Mouse (Mus musculus): ENCODE data around the gene Gsta3. TPM values are rescaled to one million over a fixed set of nuclear protein-coding genes. Genes with fewer than 3 reads are reported as not detected.
"Not testable (repeated sequence)": the region's sequence is repeated elsewhere in the genome, so short reads cannot be mapped to it uniquely, and the experiment has no call there.

Gene Gsta3
- total and polyA plus RNA-seq, 2 experiments from 2014 or later = 0.34 to 0.67 TPM

- no peak overlapping the region for H3K4me2 ChIP-seq (ENCODE audit: low read depth, low read length)
- H3K36me3 ChIP-seq (replicated peaks; ENCODE audit: control insufficient read depth, insufficient read depth, low read length) = no peaks in the 10 kb centered on the region
- no peak overlapping the region for H3K4me3 ChIP-seq (ENCODE audit: low read depth, low read length)
- WGBS = 82% methylated on average over 7 of the region's 7 CpGs
- no peak for DNase-seq (ENCODE audit: low spot score)
- H3K9me3 ChIP-seq (replicated peaks; ENCODE audit: control insufficient read depth, low read length) = no peaks in the 10 kb centered on the region
- H3K27ac ChIP-seq (ENCODE audit: low read depth) = no peak overlapping the region
- TF ChIP-seq CTCF (IDR thresholded peaks at IDR 0.05; ENCODE audit: low read depth) = no peak
- TF ChIP-seq EP300 (IDR thresholded peaks at IDR 0.05; ENCODE audit: low read depth) = no peak
- H3K9ac ChIP-seq (replicated peaks; ENCODE audit: low read depth, low read length) = no peak overlapping the region
- H3K4me1 ChIP-seq (ENCODE audit: control insufficient read depth, insufficient read depth) = no peaks in the 10 kb centered on the region
- ATAC-seq (ENCODE audit: insufficient read depth, low read depth) = no peak
- H3K27me3 ChIP-seq (ENCODE audit: control insufficient read depth, insufficient read depth, low read length) = no peaks in the 10 kb centered on the region
Observed at GRCm38 (mm10) chr1:21255625-21256345, 15.4 kb downstream of the Gsta3 start.

GRCm38 (mm10) chr1:21256391-21256790 is 16.0 kb downstream of the Gsta3 start:
- no peak for DNase-seq (ENCODE audit: low spot score)
- H3K4me3 ChIP-seq (ENCODE audit: low read depth, low read length) = no peak overlapping the region
- H3K9me3 ChIP-seq (replicated peaks; ENCODE audit: control insufficient read depth, low read length) = no peaks in the 10 kb centered on the region
- no peaks in the 10 kb centered on the region for H3K4me1 ChIP-seq (ENCODE audit: control insufficient read depth, insufficient read depth)
- WGBS = 65% methylated on average over 3 of the region's 3 CpGs
- H3K36me3 ChIP-seq (replicated peaks; ENCODE audit: control insufficient read depth, insufficient read depth, low read length) = no peaks in the 10 kb centered on the region
- no peaks in the 10 kb centered on the region for H3K27me3 ChIP-seq (ENCODE audit: control insufficient read depth, insufficient read depth, low read length)
- TF ChIP-seq CTCF (IDR thresholded peaks at IDR 0.05; ENCODE audit: low read depth) (no peak), EP300 (IDR thresholded peaks at IDR 0.05; ENCODE audit: low read depth) (no peak)
- no peak overlapping the region for H3K9ac ChIP-seq (replicated peaks; ENCODE audit: low read depth, low read length)
- H3K4me2 ChIP-seq (ENCODE audit: low read depth, low read length) = no peak overlapping the region
- ATAC-seq (ENCODE audit: insufficient read depth, low read depth) = no peak
- H3K27ac ChIP-seq (ENCODE audit: low read depth) = no peak overlapping the region

GRCm38 (mm10) chr1:21256871-21257270 is 16.5 kb downstream of the Gsta3 start:
- Histone ChIP-seq H3K27me3 (ENCODE audit: control insufficient read depth, insufficient read depth, low read length) (no peaks in the 10 kb centered on the region), H3K27ac (ENCODE audit: low read depth) (no peak overlapping the region), H3K9ac (replicated peaks; ENCODE audit: low read depth, low read length) (no peak overlapping the region), H3K36me3 (replicated peaks; ENCODE audit: control insufficient read depth, insufficient read depth, low read length) (no peaks in the 10 kb centered on the region), H3K4me1 (ENCODE audit: control insufficient read depth, insufficient read depth) (no peaks in the 10 kb centered on the region), H3K4me2 (ENCODE audit: low read depth, low read length) (no peak overlapping the region), H3K4me3 (ENCODE audit: low read depth, low read length) (no peak overlapping the region), H3K9me3 (replicated peaks; ENCODE audit: control insufficient read depth, low read length) (no peaks in the 10 kb centered on the region)
- ATAC-seq (ENCODE audit: insufficient read depth, low read depth) (no peak), DNase-seq (ENCODE audit: low spot score) (no peak)
- TF ChIP-seq CTCF (IDR thresholded peaks at IDR 0.05; ENCODE audit: low read depth) (no peak), EP300 (IDR thresholded peaks at IDR 0.05; ENCODE audit: low read depth) (no peak)
- 72% methylated on average over 5 of the region's 5 CpGs for WGBS

GRCm38 (mm10) chr1:21259981-21260380 is 19.6 kb downstream of the Gsta3 start:
- ATAC-seq (ENCODE audit: insufficient read depth, low read depth); H3K4me1 ChIP-seq (ENCODE audit: control insufficient read depth, insufficient read depth); H3K9me3 ChIP-seq (replicated peaks; ENCODE audit: control insufficient read depth, low read length); H3K27me3 ChIP-seq (ENCODE audit: control insufficient read depth, insufficient read depth, low read length); H3K4me3 ChIP-seq (ENCODE audit: low read depth, low read length); DNase-seq (ENCODE audit: low spot score); H3K9ac ChIP-seq (replicated peaks; ENCODE audit: low read depth, low read length); H3K27ac ChIP-seq (ENCODE audit: low read depth); H3K36me3 ChIP-seq (replicated peaks; ENCODE audit: control insufficient read depth, insufficient read depth, low read length); H3K4me2 ChIP-seq (ENCODE audit: low read depth, low read length): not testable (repeated sequence)
- 80% methylated on average over 8 of the region's 8 CpGs for WGBS

GRCm38 (mm10) chr1:21262401-21262800 is 22.0 kb downstream of the Gsta3 start:
- H3K4me2 ChIP-seq (ENCODE audit: low read depth, low read length) = no peak overlapping the region
- H3K4me1 ChIP-seq (ENCODE audit: control insufficient read depth, insufficient read depth) = no peaks in the 10 kb centered on the region
- H3K4me3 ChIP-seq (ENCODE audit: low read depth, low read length) = no peak overlapping the region
- DNase-seq (ENCODE audit: low spot score) (no peak), ATAC-seq (ENCODE audit: insufficient read depth, low read depth) (no peak)
- TF ChIP-seq EP300 (IDR thresholded peaks at IDR 0.05; ENCODE audit: low read depth) = no peak
- no peak for TF ChIP-seq CTCF (IDR thresholded peaks at IDR 0.05; ENCODE audit: low read depth)
- H3K9ac ChIP-seq (replicated peaks; ENCODE audit: low read depth, low read length) = no peak overlapping the region
- H3K27me3 ChIP-seq (ENCODE audit: control insufficient read depth, insufficient read depth, low read length) = no peaks in the 10 kb centered on the region
- no peaks in the 10 kb centered on the region for H3K9me3 ChIP-seq (replicated peaks; ENCODE audit: control insufficient read depth, low read length)
- no peak overlapping the region for H3K27ac ChIP-seq (ENCODE audit: low read depth)
- H3K36me3 ChIP-seq (replicated peaks; ENCODE audit: control insufficient read depth, insufficient read depth, low read length) = no peaks in the 10 kb centered on the region
- 81% methylated on average over 5 of the region's 5 CpGs for WGBS

- Histone ChIP-seq H3K4me1 (ENCODE audit: control insufficient read depth, insufficient read depth) (no peaks in the 10 kb centered on the region), H3K9me3 (replicated peaks; ENCODE audit: control insufficient read depth, low read length) (no peaks in the 10 kb centered on the region), H3K36me3 (replicated peaks; ENCODE audit: control insufficient read depth, insufficient read depth, low read length) (no peaks in the 10 kb centered on the region), H3K27ac (ENCODE audit: low read depth) (no peak overlapping the region), H3K27me3 (ENCODE audit: control insufficient read depth, insufficient read depth, low read length) (no peaks in the 10 kb centered on the region), H3K4me2 (ENCODE audit: low read depth, low read length) (no peak overlapping the region), H3K4me3 (ENCODE audit: low read depth, low read length) (no peak overlapping the region), H3K9ac (replicated peaks; ENCODE audit: low read depth, low read length) (no peak overlapping the region)
- WGBS = 72% methylated on average over 4 of the region's 4 CpGs
- TF ChIP-seq CTCF (IDR thresholded peaks at IDR 0.05; ENCODE audit: low read depth) (no peak), EP300 (IDR thresholded peaks at IDR 0.05; ENCODE audit: low read depth) (no peak)
- ATAC-seq (ENCODE audit: insufficient read depth, low read depth) (no peak), DNase-seq (ENCODE audit: low spot score) (no peak)
Observed at GRCm38 (mm10) chr1:21263986-21264385, 23.6 kb downstream of the Gsta3 start.

Data from heart, postnatal 0 days (tissue).